Mouse (Mus musculus) forebrain, embryonic 15.5 days (tissue): ENCODE data around the gene Smg8. TPM values are rescaled to one million over a fixed set of nuclear protein-coding genes. Genes with fewer than 3 reads are reported as not detected.
"Not testable (repeated sequence)": the region's sequence is repeated elsewhere in the genome, so short reads cannot be mapped to it uniquely, and the experiment has no call there.

Experiments
- ATAC-seq: fragments of 200-750 bp; cut with Nextera tagmentation; replicated peaks from 2 replicates; pipeline ENCODE4 v1.8.0; 2017; ENCODE audit warnings: mild to moderate bottlenecking, moderate TSS enrichment, moderate library complexity
- H3K27ac ChIP-seq: fragments of 300-500 bp; sonication (generic); replicated peaks from 2 replicates; pipeline ENCODE4 v1.5.1; 2015; ENCODE audit warnings: mild to moderate bottlenecking, inconsistent platforms
- H3K27me3 ChIP-seq: fragments of 300-500 bp; sonication (generic); 2 replicates; pipeline ENCODE4 v1.6.1; 2015; ENCODE audit warnings: inconsistent platforms
- H3K36me3 ChIP-seq: fragments of 300-500 bp; sonication (generic); 2 replicates; pipeline ENCODE4 v1.6.1; 2015; ENCODE audit warnings: mild to moderate bottlenecking, inconsistent platforms
- H3K4me1 ChIP-seq: fragments of 300-500 bp; sonication (generic); 2 replicates; pipeline ENCODE4 v1.6.1; 2015; ENCODE audit warnings: inconsistent platforms
- H3K4me2 ChIP-seq: fragments of 300-500 bp; sonication (generic); replicated peaks from 2 replicates; pipeline ENCODE4 v1.6.1; 2015; ENCODE audit warnings: mild to moderate bottlenecking, inconsistent platforms
- H3K4me3 ChIP-seq: fragments of 300-500 bp; sonication (generic); 2 replicates; pipeline ENCODE4 v1.5.1; 2015; ENCODE audit warnings: mild to moderate bottlenecking, inconsistent platforms
- H3K9ac ChIP-seq: fragments of 300-500 bp; sonication (generic); replicated peaks from 2 replicates; pipeline ENCODE4 v1.6.1; 2015; ENCODE audit warnings: mild to moderate bottlenecking, inconsistent platforms
- H3K9me3 ChIP-seq: fragments of 300-500 bp; sonication (generic); 2 replicates; pipeline ENCODE4 v1.6.1; 2016; ENCODE audit warnings: inconsistent platforms
- WGBS: fragments of 180-500 bp; shearing (Covaris S2); methylation state at CpG from one replicate; pipeline ENCODE4 v1.1.7; 2015; ENCODE audit warnings: mixed read lengths; 5-methylcytosine and 5-hydroxymethylcytosine counted together
- polyA plus RNA-seq: library from polyadenylated mRNA; unstranded; fragments of >200 nt; fragmentation: Nextera tagmentation; extraction: Ambion mirVana; gene quantifications from 2 replicates; pipeline ENCODE4 v1.2.1, GENCODE M21; 2015

Gene Smg8
- polyA plus RNA-seq, 1 experiment from 2014 or later = 22.2 TPM

GRCm38 (mm10) chr11:87087142-87087541, 568 bp upstream of the Smg8 start:
- Histone ChIP-seq H3K27ac (no peak overlapping the region), H3K36me3 (peaks cover 37% of the 10 kb centered on the region), H3K9me3 (no peaks in the 10 kb centered on the region), H3K4me2 (peak overlapping the region; percentile 84), H3K4me1 (peaks cover 37% of the 10 kb centered on the region), H3K4me3 (peak overlapping the region; percentile 95), H3K9ac (peak overlapping the region; percentile 88; the same call in 1 of the 2 replicates), H3K27me3 (no peaks in the 10 kb centered on the region)
- ATAC-seq = no peak
- WGBS = 73% methylated on average over 2 of the region's 2 CpGs

GRCm38 (mm10) chr11:87085461-87085860, 1.1 kb downstream of the Smg8 start:
- Histone ChIP-seq H3K27ac (no peak overlapping the region), H3K4me2 (peak overlapping the region; percentile 84), H3K4me3 (peak overlapping the region; percentile 95), H3K36me3 (peaks cover 38% of the 10 kb centered on the region), H3K4me1 (peaks cover 41% of the 10 kb centered on the region), H3K9ac (no peak overlapping the region), H3K9me3 (no peaks in the 10 kb centered on the region), H3K27me3 (no peaks in the 10 kb centered on the region)
- ATAC-seq = no peak
- WGBS = 91% methylated on average over 13 of the region's 13 CpGs

- Histone ChIP-seq H3K27me3 (no peaks in the 10 kb centered on the region), H3K9me3 (no peaks in the 10 kb centered on the region), H3K4me1 (peaks cover 45% of the 10 kb centered on the region), H3K4me3 (no peak overlapping the region), H3K27ac (no peak overlapping the region), H3K9ac (no peak overlapping the region), H3K36me3 (peaks cover 43% of the 10 kb centered on the region), H3K4me2 (no peak overlapping the region)
- no peak for ATAC-seq
- whole genome bisulfite sequencing = 76% methylated on average over 1 of the region's 1 CpGs
These were observed 2.9 kb downstream of the Smg8 start for GRCm38 (mm10) chr11:87083712-87084111.

GRCm38 (mm10) chr11:87073866-87074440, 12.6 kb downstream of the Smg8 start, which contains the start of gene Gdpd1:
TSS of gene Gdpd1 (minus strand) at chr11:87074062.
- H3K27ac ChIP-seq = peak within 1 kb of the TSS; percentile 99
- H3K4me2 ChIP-seq = peak within 1 kb of the TSS; percentile 69
- peak within 1 kb of the TSS; percentile 92 for H3K4me3 ChIP-seq
- peak; percentile 98 for ATAC-seq
- no peaks in the 10 kb centered on the region for H3K9me3 ChIP-seq
- under 1% methylated on average over 43 of the region's 43 CpGs for WGBS
- peaks cover 22% of the 10 kb centered on the region for H3K36me3 ChIP-seq
- H3K4me1 ChIP-seq = peaks cover 41% of the 10 kb centered on the region
- no peaks in the 10 kb centered on the region for H3K27me3 ChIP-seq
- H3K9ac ChIP-seq = peak within 1 kb of the TSS; percentile 88

- Histone ChIP-seq H3K4me1 (peaks cover 41% of the 10 kb centered on the region), H3K9me3 (no peaks in the 10 kb centered on the region), H3K27me3 (no peaks in the 10 kb centered on the region), H3K4me3 (peak overlapping the region; percentile 92), H3K36me3 (peaks cover 20% of the 10 kb centered on the region), H3K27ac (peak overlapping the region; percentile 99), H3K4me2 (peak overlapping the region; percentile 69), H3K9ac (peak overlapping the region; percentile 88)
- WGBS = under 1% methylated on average over 24 of the region's 24 CpGs
- peak; percentile 76 for ATAC-seq
These were observed 13.2 kb downstream of the Smg8 start for GRCm38 (mm10) chr11:87073343-87073865.

- Histone ChIP-seq H3K4me3 (no peak overlapping the region), H3K4me1 (no peaks in the 10 kb centered on the region), H3K4me2 (no peak overlapping the region), H3K27ac (no peak overlapping the region), H3K9me3 (no peaks in the 10 kb centered on the region), H3K9ac (no peak overlapping the region), H3K36me3 (peaks cover 60% of the 10 kb centered on the region), H3K27me3 (no peaks in the 10 kb centered on the region)
- ATAC-seq = no peak
- 85% methylated on average over 3 of the region's 3 CpGs for WGBS
These were observed 24.5 kb downstream of the Smg8 start for GRCm38 (mm10) chr11:87062087-87062486.

- ATAC-seq = no peak
- H3K36me3 ChIP-seq = peaks cover 75% of the 10 kb centered on the region
These were observed 26.2 kb downstream of the Smg8 start for GRCm38 (mm10) chr11:87060410-87060809.

GRCm38 (mm10) chr11:87056286-87056685, 30.3 kb downstream of the Smg8 start:
- ATAC-seq = no peak
- 94% methylated on average over 6 of the region's 6 CpGs for WGBS
- no peak overlapping the region for H3K9ac ChIP-seq
- no peak overlapping the region for H3K4me2 ChIP-seq
- H3K27me3 ChIP-seq = no peaks in the 10 kb centered on the region
- no peak overlapping the region for H3K27ac ChIP-seq
- no peaks in the 10 kb centered on the region for H3K4me1 ChIP-seq
- H3K9me3 ChIP-seq = no peaks in the 10 kb centered on the region
- H3K36me3 ChIP-seq = peaks cover 82% of the 10 kb centered on the region
- no peak overlapping the region for H3K4me3 ChIP-seq

More at GRCm38 (mm10) chr11:87060410-87060809, 26.2 kb downstream of the Smg8 start:
- no peaks in the 10 kb centered on the region for H3K27me3 ChIP-seq
- no peaks in the 10 kb centered on the region for H3K9me3 ChIP-seq
- no peaks in the 10 kb centered on the region for H3K4me1 ChIP-seq
- H3K4me2 ChIP-seq = no peak overlapping the region
- no peak overlapping the region for H3K9ac ChIP-seq
- H3K27ac ChIP-seq = no peak overlapping the region
- 99% methylated on average over 2 of the region's 2 CpGs for WGBS
- no peak overlapping the region for H3K4me3 ChIP-seq

GRCm38 (mm10) chr11:87048900-87049299, 37.7 kb downstream of the Smg8 start:
- not testable (repeated sequence) for H3K9ac ChIP-seq, ATAC-seq, H3K27ac ChIP-seq, H3K27me3 ChIP-seq, H3K9me3 ChIP-seq, H3K4me3 ChIP-seq, H3K4me2 ChIP-seq, H3K4me1 ChIP-seq
- H3K36me3 ChIP-seq = peaks cover 92% of the 10 kb centered on the region
- 95% methylated on average over 7 of the region's 7 CpGs for WGBS

GRCm38 (mm10) chr11:87046968-87047367, 39.6 kb downstream of the Smg8 start:
- H3K9me3 ChIP-seq = no peaks in the 10 kb centered on the region
- H3K27me3 ChIP-seq = no peaks in the 10 kb centered on the region
- H3K27ac ChIP-seq = no peak overlapping the region
- H3K36me3 ChIP-seq = peaks cover 92% of the 10 kb centered on the region
- no peak overlapping the region for H3K4me3 ChIP-seq
- H3K9ac ChIP-seq = no peak overlapping the region
- 92% methylated on average over 5 of the region's 5 CpGs for WGBS
- no peak for ATAC-seq
- H3K4me2 ChIP-seq = no peak overlapping the region
- H3K4me1 ChIP-seq = no peaks in the 10 kb centered on the region

- Histone ChIP-seq H3K9ac (no peak overlapping the region), H3K4me1 (no peaks in the 10 kb centered on the region), H3K36me3 (peaks cover 86% of the 10 kb centered on the region), H3K27ac (no peak overlapping the region), H3K9me3 (no peaks in the 10 kb centered on the region), H3K4me2 (no peak overlapping the region), H3K4me3 (no peak overlapping the region), H3K27me3 (no peaks in the 10 kb centered on the region)
- 91% methylated on average over 3 of the region's 3 CpGs for WGBS
- no peak for ATAC-seq
These were observed 43.5 kb downstream of the Smg8 start for GRCm38 (mm10) chr11:87043052-87043451.

- Histone ChIP-seq H3K4me1 (no peaks in the 10 kb centered on the region), H3K27me3 (no peaks in the 10 kb centered on the region), H3K9me3 (no peaks in the 10 kb centered on the region), H3K9ac (no peak overlapping the region), H3K4me2 (no peak overlapping the region), H3K4me3 (no peak overlapping the region), H3K27ac (no peak overlapping the region), H3K36me3 (peaks cover 83% of the 10 kb centered on the region)
- 91% methylated on average over 9 of the region's 9 CpGs for WGBS
- ATAC-seq = no peak
These were observed 47.1 kb downstream of the Smg8 start for GRCm38 (mm10) chr11:87039307-87039963.
